Mouse (Mus musculus): ENCODE results near the gene 4930558K02Rik. TPM values are rescaled to one million over a fixed set of nuclear protein-coding genes. Genes with fewer than 3 reads are reported as not detected.

4930558K02Rik gene
- total and polyA plus RNA-seq, 2 experiments, result not detected

DNA sequence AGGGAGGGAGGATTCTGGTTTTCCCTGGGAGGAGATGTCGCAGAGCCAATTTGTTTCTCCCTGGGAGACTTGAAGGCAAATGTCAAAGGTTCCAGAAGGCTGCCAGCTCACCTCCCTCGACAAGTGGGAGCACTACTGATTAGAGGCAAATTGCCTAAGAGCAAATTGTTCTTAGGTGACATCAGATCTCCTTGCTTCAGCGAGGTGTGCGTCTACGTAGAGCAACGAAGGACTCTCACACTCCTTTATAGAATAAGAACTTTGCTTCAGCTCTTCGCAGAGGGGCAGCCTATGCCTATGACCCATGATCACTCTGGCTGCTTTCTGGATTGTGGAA, 65.8 kb downstream of the 4930558K02Rik start:
- Histone ChIP-seq H3K27me3 (ENCODE audit: control insufficient read depth, insufficient read depth, low read length) (no peaks in the 10 kb centered on the region), H3K9ac (ENCODE audit: low read depth, low read length) (no peak overlapping the region), H3K27ac (replicated peaks; ENCODE audit: insufficient read depth, low read depth, low read length) (no peak overlapping the region), H3K4me1 (ENCODE audit: control insufficient read depth, insufficient read depth, low read length) (no peaks in the 10 kb centered on the region), H3K4me3 (ENCODE audit: insufficient read depth, low read depth, low read length) (no peak overlapping the region), H3K79me2 (ENCODE audit: control insufficient read depth, insufficient read depth, low read length) (no peaks in the 10 kb centered on the region), H3K36me3 (ENCODE audit: control insufficient read depth, insufficient read depth, low read length) (no peaks in the 10 kb centered on the region)
- no peak for TF ChIP-seq POLR2A (IDR thresholded peaks at IDR 0.05; ENCODE audit: extremely low read depth, insufficient read depth, low read length)
- no peak for TF ChIP-seq CTCF (IDR thresholded peaks at IDR 0.05; ENCODE audit: low read depth, low read length)
- WGBS, result 80% methylated on average over 7 of the region's 7 CpGs
- DNase-seq (ENCODE audit: extremely low read depth, low read depth, low spot score), result no peak

DNA sequence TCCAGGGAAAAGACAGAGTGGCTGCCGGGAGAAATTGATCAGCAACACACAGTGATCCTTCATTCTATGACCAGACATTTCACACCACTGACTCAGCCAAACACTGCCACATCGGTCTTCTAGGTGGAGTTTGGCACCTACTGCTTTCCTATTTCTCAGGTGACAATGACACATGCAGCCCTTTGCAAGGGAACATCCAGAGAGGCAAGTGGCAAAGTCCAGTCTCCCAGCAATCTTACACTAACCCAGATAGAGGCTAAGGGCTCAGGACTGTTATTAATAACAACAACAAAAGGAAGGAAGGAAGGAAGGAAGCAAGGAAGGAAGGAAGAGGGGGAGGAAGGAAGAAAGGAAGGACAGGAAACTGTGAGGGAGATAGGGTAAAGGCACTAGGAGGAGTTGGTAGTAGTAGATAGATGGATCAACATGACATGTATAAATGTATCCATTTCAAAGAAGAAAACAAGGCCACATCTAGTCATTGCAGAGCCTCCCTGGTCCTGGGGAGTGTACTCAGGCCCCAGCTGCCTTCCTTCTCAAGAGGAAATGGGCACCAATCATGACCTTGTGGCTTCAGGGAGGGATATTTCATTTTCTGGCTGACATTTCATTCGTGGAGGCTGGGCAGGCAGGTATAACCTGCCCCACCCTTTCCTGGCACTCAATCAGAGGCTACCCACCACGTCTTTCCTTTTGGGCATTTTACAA, 66.3 kb downstream of the 4930558K02Rik start:
- Histone ChIP-seq H3K4me3 (ENCODE audit: insufficient read depth, low read depth, low read length) (no peak overlapping the region), H3K79me2 (ENCODE audit: control insufficient read depth, insufficient read depth, low read length) (no peaks in the 10 kb centered on the region), H3K36me3 (ENCODE audit: control insufficient read depth, insufficient read depth, low read length) (no peaks in the 10 kb centered on the region), H3K27me3 (ENCODE audit: control insufficient read depth, insufficient read depth, low read length) (no peaks in the 10 kb centered on the region), H3K27ac (replicated peaks; ENCODE audit: insufficient read depth, low read depth, low read length) (no peak overlapping the region), H3K9ac (ENCODE audit: low read depth, low read length) (no peak overlapping the region), H3K4me1 (ENCODE audit: control insufficient read depth, insufficient read depth, low read length) (no peaks in the 10 kb centered on the region)
- TF ChIP-seq POLR2A (IDR thresholded peaks at IDR 0.05; ENCODE audit: extremely low read depth, insufficient read depth, low read length), result no peak
- no peak for TF ChIP-seq CTCF (IDR thresholded peaks at IDR 0.05; ENCODE audit: low read depth, low read length)
- WGBS, result 61% methylated on average over 4 of the region's 4 CpGs
- DNase-seq (ENCODE audit: extremely low read depth, low read depth, low spot score), result no peak

DNA sequence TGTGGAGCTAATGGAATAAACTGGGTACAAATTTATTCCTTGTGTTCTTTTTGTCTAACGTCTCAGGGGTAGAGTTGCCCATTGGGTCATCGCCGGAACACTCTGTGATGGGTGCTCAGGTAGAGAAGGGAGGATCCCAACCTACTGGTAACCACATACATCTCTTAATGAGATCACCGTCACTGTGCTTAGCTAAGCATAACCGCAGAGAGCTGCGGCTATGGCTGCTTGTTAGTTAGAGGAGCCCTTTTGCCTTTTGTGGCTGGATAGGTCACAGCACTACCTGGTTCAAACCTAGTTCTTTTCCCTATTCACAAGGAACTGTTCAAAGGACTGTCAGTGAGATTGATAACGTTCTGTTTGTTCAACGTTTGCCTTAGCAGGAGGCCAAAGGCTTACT, 70.4 kb downstream of the 4930558K02Rik start:
- no peaks in the 10 kb centered on the region for H3K27me3 ChIP-seq (ENCODE audit: control insufficient read depth, insufficient read depth, low read length)
- DNase-seq (ENCODE audit: extremely low read depth, low read depth, low spot score), result no peak
- H3K4me1 ChIP-seq (ENCODE audit: control insufficient read depth, insufficient read depth, low read length), result no peaks in the 10 kb centered on the region
- H3K79me2 ChIP-seq (ENCODE audit: control insufficient read depth, insufficient read depth, low read length), result no peaks in the 10 kb centered on the region
- 83% methylated on average over 8 of the region's 8 CpGs for WGBS
- H3K27ac ChIP-seq (replicated peaks; ENCODE audit: insufficient read depth, low read depth, low read length), result no peak overlapping the region
- TF ChIP-seq POLR2A (IDR thresholded peaks at IDR 0.05; ENCODE audit: extremely low read depth, insufficient read depth, low read length), result no peak
- no peak for TF ChIP-seq CTCF (IDR thresholded peaks at IDR 0.05; ENCODE audit: low read depth, low read length)
- H3K9ac ChIP-seq (ENCODE audit: low read depth, low read length), result no peak overlapping the region
- H3K36me3 ChIP-seq (ENCODE audit: control insufficient read depth, insufficient read depth, low read length), result no peaks in the 10 kb centered on the region
- H3K4me3 ChIP-seq (ENCODE audit: insufficient read depth, low read depth, low read length), result no peak overlapping the region

DNA sequence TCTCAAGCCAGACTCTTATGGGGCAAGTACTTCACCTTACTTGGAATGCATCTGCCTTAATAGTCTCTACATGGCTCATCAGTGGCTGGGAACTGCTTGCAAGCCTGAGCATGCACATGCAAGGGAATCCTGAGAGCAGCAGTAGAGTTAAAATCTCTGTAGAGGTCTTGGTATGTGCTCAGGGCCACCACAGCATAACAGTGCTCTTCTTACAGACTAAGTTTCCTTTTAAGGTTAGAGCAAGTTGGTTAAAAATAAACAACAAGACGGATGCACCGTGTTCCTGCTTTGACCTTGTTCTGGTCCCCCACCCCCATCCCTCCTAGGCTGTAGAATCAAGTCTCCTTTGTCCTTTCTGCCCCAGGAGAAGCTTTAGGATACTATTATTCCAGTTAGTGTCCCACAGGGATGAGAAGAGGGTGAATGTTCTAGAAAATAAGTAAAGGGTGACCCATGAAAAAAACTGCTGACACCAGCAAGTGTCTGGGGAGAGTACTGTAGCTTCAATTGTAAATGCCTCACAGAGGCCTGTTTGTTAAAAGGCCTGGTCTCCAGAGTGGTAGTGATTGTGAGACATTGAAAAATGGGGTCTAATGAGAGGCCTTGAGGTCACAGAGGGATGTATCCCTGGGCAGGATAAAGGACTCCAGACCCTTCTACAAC, 71.5 kb downstream of the 4930558K02Rik start:
- Histone ChIP-seq H3K27me3 (ENCODE audit: control insufficient read depth, insufficient read depth, low read length) (no peaks in the 10 kb centered on the region), H3K4me1 (ENCODE audit: control insufficient read depth, insufficient read depth, low read length) (no peaks in the 10 kb centered on the region), H3K4me3 (ENCODE audit: insufficient read depth, low read depth, low read length) (no peak overlapping the region), H3K27ac (replicated peaks; ENCODE audit: insufficient read depth, low read depth, low read length) (no peak overlapping the region), H3K9ac (ENCODE audit: low read depth, low read length) (no peak overlapping the region), H3K36me3 (ENCODE audit: control insufficient read depth, insufficient read depth, low read length) (no peaks in the 10 kb centered on the region), H3K79me2 (ENCODE audit: control insufficient read depth, insufficient read depth, low read length) (no peaks in the 10 kb centered on the region)
- no peak for TF ChIP-seq POLR2A (IDR thresholded peaks at IDR 0.05; ENCODE audit: extremely low read depth, insufficient read depth, low read length)
- WGBS, result 42% methylated on average over 2 of the region's 2 CpGs
- DNase-seq (ENCODE audit: extremely low read depth, low read depth, low spot score), result no peak

DNA sequence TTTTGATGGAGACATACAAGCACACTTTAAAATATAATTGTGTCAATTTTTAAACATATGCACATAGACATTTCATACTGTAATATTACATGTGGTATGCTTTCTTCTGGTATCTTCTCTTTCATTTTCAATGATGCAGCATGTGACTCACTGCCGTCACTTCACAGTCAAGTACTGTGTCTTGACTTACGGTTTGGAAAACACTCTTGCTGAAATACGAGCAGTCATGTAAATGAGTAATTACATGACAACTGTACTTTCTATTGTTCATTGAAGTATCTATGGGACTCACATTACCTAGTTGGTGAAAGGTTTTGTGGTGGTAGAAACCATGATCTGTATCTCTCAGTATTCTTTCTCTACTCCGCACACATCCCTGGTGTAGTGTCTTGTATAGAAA, 72.3 kb downstream of the 4930558K02Rik start:
- no peaks in the 10 kb centered on the region for H3K27me3 ChIP-seq (ENCODE audit: control insufficient read depth, insufficient read depth, low read length)
- WGBS, result 94% methylated on average over 4 of the region's 4 CpGs
- TF ChIP-seq POLR2A (IDR thresholded peaks at IDR 0.05; ENCODE audit: extremely low read depth, insufficient read depth, low read length) (no peak), CTCF (IDR thresholded peaks at IDR 0.05; ENCODE audit: low read depth, low read length) (no peak)

More for the DNA sequence above, 72.3 kb downstream of the 4930558K02Rik start:
- H3K4me3 ChIP-seq (ENCODE audit: insufficient read depth, low read depth, low read length), result no peak overlapping the region
- H3K9ac ChIP-seq (ENCODE audit: low read depth, low read length), result no peak overlapping the region
- H3K36me3 ChIP-seq (ENCODE audit: control insufficient read depth, insufficient read depth, low read length), result no peaks in the 10 kb centered on the region
- DNase-seq (ENCODE audit: extremely low read depth, low read depth, low spot score), result no peak
- no peaks in the 10 kb centered on the region for H3K79me2 ChIP-seq (ENCODE audit: control insufficient read depth, insufficient read depth, low read length)
- no peaks in the 10 kb centered on the region for H3K4me1 ChIP-seq (ENCODE audit: control insufficient read depth, insufficient read depth, low read length)
- no peak overlapping the region for H3K27ac ChIP-seq (replicated peaks; ENCODE audit: insufficient read depth, low read depth, low read length)

All from liver, adult 2 months (tissue).